Mouse (Mus musculus): Measurements from ENCODE around the gene Aspm.
"Not testable (repeated sequence)": the region's sequence is repeated elsewhere in the genome, so short reads cannot be mapped to it uniquely, and the experiment has no call there.

The Aspm gene

GRCm38 (mm10) chr1:139454340-139455225, at the start of gene Aspm:
Gene Aspm, plus strand, starts transcription at chr1:139454772.
- peak; percentile 98 for DNase-seq (ENCODE audit: low read depth, low spot score)

DNA sequence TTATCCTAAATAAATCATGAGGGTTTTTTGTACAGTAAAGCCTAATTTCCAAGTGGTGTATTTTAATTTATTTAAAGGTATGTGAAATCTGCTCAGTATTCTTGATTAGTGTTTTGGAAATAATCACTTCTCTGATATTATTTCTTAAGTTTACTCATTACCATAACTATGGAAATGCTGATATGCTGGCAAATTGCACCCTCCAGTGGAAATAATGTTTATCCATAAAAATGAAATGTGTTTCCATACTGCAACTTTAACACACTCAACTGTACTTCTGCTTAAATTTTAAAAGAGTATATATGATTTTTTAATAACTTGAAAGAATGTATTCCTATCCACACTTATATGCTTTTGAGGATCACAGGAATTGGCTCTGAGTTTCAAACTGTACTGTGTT, 48.8 kb upstream of the Aspm start:
- DNase-seq (ENCODE audit: low read depth, low spot score) = no peak

GRCm38 (mm10) chr1:139407701-139408100, 46.9 kb upstream of the Aspm start:
- DNase-seq (ENCODE audit: low read depth, low spot score) = peak; percentile 65

- DNase-seq (ENCODE audit: low read depth, low spot score) = peak; percentile 93
Measured at GRCm38 (mm10) chr1:139412365-139412764, 42.2 kb upstream of the Aspm start.

DNA sequence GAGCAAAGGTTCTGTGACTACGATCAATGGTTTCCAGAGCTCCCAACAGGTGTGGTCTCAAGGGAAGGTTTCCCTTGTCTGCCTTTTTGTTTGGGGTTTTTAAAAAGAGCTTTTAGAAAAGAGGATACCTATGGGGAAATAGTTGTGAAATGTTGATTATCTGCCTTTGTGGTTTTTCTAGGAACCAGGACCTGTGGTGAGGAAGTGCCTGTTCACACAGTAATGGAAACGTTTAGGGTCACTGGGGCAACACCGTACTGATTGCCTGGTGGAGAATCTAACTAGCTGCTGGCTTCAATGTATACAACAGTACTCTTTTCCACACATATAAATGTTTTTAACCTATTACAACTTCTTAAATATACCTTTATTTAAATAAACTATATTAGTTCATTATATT, 41.1 kb upstream of the Aspm start:
- DNase-seq (ENCODE audit: low read depth, low spot score) = no peak

- DNase-seq (ENCODE audit: low read depth, low spot score) = no peak
Measured at GRCm38 (mm10) chr1:139421521-139421874, 33.1 kb upstream of the Aspm start.

GRCm38 (mm10) chr1:139421875-139422791, 32.4 kb upstream of the Aspm start, which contains the start of gene Zbtb41:
Gene Zbtb41, plus strand, starts transcription at chr1:139422288.
- peak; percentile 87 for DNase-seq (ENCODE audit: low read depth, low spot score)

- peak; percentile 52 for DNase-seq (ENCODE audit: low read depth, low spot score)
Measured at GRCm38 (mm10) chr1:139422941-139423340, 31.6 kb upstream of the Aspm start.

GRCm38 (mm10) chr1:139423931-139424330, 30.6 kb upstream of the Aspm start:
- no peak for DNase-seq (ENCODE audit: low read depth, low spot score)

DNA sequence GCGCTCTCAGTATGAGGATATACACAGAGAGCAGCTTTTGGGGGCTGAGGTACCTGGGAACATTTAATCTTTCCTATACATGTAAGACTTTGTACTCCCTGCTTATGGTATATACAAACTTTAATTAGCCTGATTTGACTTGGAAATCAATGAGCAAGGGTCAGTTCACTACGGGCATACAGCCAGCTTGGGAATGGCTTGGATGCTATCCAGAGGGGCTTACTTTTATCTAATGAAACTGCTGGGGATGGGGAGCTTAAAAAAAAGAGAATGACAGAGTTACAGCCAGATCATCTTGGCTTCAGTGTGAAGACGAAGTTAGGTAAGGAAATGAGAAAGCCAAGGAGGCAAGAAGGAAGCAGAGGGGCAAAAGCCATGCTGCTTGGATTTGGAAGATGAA, 29.6 kb upstream of the Aspm start:
- DNase-seq (ENCODE audit: low read depth, low spot score) = no peak

GRCm38 (mm10) chr1:139438373-139438772, 16.2 kb upstream of the Aspm start:
- DNase-seq (ENCODE audit: low read depth, low spot score) = peak; percentile 79

DNA sequence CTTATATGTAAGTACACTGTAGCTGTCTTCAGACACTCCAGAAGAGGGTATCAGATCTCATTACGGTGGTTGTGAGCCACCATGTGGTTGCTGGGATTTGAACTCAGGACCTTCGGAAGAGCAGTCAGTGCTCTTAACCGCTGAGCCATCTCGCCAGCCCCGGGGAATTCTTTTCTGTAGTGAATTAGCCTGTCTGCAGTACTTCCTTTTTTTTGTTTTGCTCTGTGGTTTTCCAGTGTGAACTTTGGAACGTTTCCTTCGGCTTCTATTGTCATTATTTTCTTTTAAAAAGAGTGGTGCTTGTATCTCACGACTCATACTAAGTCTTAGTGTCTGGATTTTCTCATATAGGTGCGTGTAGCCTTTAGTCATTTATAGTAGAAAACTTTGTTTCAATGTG, 11.5 kb upstream of the Aspm start:
- not testable (repeated sequence) for DNase-seq (ENCODE audit: low read depth, low spot score)

DNA sequence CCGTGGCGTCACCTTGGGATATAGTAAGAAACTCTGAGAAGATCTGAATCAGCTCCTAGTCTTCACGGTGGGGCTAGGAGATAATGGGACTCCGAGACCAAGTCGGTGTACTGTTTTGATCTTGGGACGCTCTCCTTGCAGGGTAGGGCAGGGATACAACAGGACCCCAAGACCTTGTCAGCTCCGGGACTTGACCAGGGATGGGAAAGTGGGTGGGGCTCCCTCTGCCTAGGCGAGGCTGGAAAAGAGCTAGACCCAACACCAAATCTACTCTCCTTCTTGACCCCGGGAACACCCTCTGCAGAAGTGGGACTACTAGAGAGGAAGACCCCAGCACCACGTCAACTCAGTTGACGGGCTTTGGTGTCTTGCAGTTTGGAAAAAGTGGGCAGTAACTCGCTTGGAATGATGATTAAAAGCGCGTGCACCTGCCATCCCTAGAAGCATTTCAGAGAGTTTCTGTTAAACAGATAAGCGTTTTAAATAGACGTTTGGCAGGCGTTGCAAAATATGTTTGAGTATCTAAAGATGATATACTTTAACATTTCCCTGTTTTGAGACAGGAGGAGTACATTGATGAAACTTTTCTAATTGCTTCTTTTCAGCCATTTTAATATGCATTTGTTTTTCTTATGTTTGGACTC, 776 bp downstream of the Aspm start:
- DNase-seq (ENCODE audit: low read depth, low spot score) = peak; percentile 82

DNA sequence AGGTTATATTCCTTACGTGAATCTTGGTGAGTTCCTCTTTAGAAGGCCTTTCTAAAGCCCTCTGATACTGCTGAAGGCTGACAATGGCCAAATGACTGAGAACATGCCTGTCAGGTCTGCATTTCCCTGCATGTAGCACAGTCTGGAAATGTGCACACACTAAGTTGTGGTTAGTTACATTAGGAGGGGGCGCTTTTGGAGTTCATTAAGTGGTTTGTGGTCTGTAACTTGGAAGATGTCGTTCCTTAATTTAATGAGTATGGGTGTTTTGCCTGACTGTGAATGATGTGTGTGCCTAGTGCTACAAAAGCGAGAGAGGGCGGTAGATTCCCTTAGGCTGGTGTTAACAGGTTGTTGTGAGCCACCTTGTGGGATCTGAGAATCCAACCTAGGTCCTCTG, 6.2 kb downstream of the Aspm start:
- no peak for DNase-seq (ENCODE audit: low read depth, low spot score)

- DNase-seq (ENCODE audit: low read depth, low spot score) = peak; percentile 43
Measured at GRCm38 (mm10) chr1:139465936-139466335, 11.4 kb downstream of the Aspm start.

DNA sequence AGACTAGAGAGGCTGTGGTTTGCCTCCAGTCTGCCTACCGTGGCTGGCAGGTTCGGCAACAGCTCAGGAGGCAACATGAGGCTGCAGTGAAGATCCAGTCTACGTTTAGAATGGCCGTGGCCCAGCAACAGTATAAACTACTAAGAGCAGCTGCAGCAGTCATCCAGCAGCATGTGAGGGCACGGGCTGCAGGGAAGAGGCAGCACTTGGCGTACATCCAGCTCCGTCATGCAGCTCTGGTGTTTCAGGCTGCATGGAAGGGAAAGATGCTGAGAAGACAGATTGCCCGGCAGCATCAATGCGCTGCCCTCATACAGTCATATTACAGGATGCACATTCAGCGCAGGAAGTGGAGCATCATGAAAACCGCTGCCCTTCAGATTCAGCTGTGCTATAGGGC, 24.3 kb downstream of the Aspm start:
- no peak for DNase-seq (ENCODE audit: low read depth, low spot score)

- DNase-seq (ENCODE audit: low read depth, low spot score) = peak; percentile 69
Measured at GRCm38 (mm10) chr1:139480246-139480645, 25.7 kb downstream of the Aspm start.

GRCm38 (mm10) chr1:139481146-139481545, 26.6 kb downstream of the Aspm start:
- peak; percentile 54 for DNase-seq (ENCODE audit: low read depth, low spot score)

- DNase-seq (ENCODE audit: low read depth, low spot score) = peak; percentile 99
Measured at GRCm38 (mm10) chr1:139494630-139495029, 40.1 kb downstream of the Aspm start.

DNA sequence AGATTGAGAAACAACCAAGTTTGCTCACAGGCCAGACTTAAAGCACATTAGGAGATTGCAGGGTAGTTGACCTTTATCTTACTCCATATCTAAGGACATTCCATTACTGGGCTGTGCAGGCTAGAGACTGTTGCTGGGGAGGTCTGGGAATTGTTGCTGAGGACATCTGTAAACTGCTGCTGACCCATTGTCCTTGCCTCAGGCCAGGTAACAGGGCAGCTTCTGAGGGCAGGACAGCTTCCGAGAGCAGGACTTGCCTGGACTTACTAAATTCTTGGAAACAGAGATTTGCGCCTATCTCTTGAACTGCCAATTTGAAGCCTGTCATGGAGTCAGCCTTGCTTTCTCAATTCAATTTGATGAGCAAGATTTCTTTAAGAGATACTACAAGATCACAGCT, 40.8 kb downstream of the Aspm start:
- DNase-seq (ENCODE audit: low read depth, low spot score) = peak; percentile 51

DNA sequence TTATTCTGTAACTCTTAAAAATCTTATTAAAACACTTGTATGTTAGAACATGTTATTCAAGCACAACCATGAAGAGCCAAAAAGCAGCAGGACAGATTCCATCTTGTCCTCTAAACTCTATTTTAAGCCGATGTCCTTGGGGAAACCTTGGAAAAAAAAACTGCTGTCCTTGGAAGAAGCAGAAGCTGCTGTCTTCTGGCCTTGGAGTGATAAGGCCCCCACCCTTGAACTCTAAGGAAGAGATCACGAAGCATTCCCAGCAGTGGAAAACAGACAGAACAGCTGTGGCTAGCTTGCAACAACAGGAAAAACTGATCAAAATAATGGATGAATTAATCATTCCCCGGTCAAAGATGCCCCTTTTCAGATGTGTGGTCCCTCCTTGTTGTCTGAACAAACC, 41.6 kb downstream of the Aspm start:
- DNase-seq (ENCODE audit: low read depth, low spot score) = peak; percentile 62

DNA sequence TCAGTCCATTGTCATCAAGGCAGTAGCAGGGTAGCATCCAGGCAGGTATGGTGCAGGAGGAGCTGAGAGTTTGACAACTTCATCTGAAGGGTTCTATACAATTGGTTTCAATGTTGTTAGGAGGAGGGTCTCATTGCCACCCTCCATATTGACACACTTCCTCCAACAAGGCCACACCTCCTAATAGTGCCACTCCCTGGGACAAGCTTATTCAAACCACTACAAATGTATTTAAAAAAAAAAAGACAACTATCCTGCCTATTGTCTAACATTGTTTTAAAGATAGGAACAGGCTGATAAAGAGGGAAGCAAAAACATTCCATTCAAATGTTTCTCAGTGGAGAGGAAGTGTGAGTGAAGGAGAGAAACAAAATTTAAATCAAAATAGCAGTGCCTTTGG, 45.2 kb downstream of the Aspm start:
- peak; percentile 87 for DNase-seq (ENCODE audit: low read depth, low spot score)

All from R1 (cell line).